Mouse (Mus musculus) thymus, adult 2 months (tissue): ENCODE results near the gene Dhrs2.

ENCODE experiments used
- CTCF ChIP-seq: fragments of 200-500 bp; IDR thresholded peaks from 2 replicates; pipeline ENCODE4 v1.5.1; 2012; ENCODE audit warnings: mild to moderate bottlenecking, control low read depth, low read length, moderate library complexity, borderline replicate concordance; ENCODE audit not compliant: control insufficient read depth, poor library complexity, insufficient read depth; ENCODE audit errors: extremely low read depth
- POLR2A ChIP-seq: fragments of 200-500 bp; IDR thresholded peaks from 2 replicates; pipeline ENCODE4 v1.6.1; 2012; ENCODE audit warnings: mild to moderate bottlenecking, low read length, control low read depth, moderate library complexity; ENCODE audit not compliant: control insufficient read depth, poor library complexity, insufficient read depth; ENCODE audit errors: extremely low read depth

GRCm38 (mm10) chr14:55193354-55193753 lies 28.5 kb upstream of the Dhrs2 start:
- TF ChIP-seq CTCF (no peak), POLR2A (no peak)
